Mouse (Mus musculus) heart, postnatal 0 days (tissue): ENCODE measurements around the gene C8a.

Source experiments
- CTCF ChIP-seq: IDR thresholded peaks from 2 replicates; pipeline ENCODE4 v1.5.1; 2016; ENCODE audit warnings: antibody characterized with exemption, control low read depth, low read depth
- EP300 ChIP-seq: IDR thresholded peaks from 2 replicates; pipeline ENCODE4 v1.6.1; 2016; ENCODE audit warnings: antibody characterized with exemption, low read depth

- TF ChIP-seq CTCF (no peak), EP300 (no peak)
Measured at GRCm38 (mm10) chr4:104925383-104925782, 49.2 kb upstream of the C8a start.
